Mouse (Mus musculus) kidney, adult 11 months (tissue): ENCODE data around the gene Ccdc151.
A peak's percentile ranks its signal among the peaks of the same experiment; 100 is the strongest.

Experiments
- DNase-seq: peaks from one replicate; pipeline ENCODE4 v3.0.0; 2022

Gene Ccdc151

DNA sequence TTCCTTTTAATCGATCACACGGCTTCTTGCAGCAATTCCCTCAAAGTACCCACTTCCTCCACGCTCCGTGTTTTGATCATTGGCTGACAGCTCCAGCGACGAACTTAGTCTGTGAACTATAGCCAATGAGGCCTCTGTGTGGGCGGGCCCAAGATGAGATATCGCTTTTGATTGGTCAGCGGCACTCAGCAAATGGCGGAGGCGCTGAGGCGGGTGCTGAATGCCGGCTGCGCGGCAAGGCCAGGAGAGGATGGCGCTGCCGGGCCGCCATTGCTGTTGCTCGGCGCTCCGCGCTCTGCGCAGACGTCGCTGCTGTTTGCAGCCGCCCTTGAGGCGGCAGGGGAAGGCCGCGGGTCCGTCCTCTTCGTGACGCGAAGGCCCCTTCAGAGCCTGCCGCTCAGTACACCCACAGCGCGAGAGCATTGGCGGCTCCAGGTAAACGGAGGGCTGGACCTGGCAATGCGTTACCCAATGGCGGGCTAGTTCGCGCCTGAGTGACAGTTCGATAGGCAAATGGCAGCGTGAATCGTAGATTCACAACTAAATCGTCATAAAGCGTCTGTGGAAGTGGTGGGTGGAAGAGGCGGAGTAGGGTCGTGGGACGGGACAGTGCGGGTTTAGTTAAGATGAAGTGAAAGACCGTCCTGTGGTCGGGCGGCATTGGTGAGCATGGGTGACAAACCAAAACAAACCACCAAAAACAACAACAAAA, 46.7 kb downstream of the Ccdc151 start, which contains the start of gene Swsap1:
Gene Swsap1, plus strand, starts transcription at position 186 of the 712 bp plus-strand sequence.
- peak; percentile 99 for DNase-seq

GRCm38 (mm10) chr9:21955225-21955569, 47.2 kb downstream of the Ccdc151 start:
- no peak for DNase-seq

- DNase-seq: no peak
These were observed 47.8 kb downstream of the Ccdc151 start for GRCm38 (mm10) chr9:21954635-21955034.

DNA sequence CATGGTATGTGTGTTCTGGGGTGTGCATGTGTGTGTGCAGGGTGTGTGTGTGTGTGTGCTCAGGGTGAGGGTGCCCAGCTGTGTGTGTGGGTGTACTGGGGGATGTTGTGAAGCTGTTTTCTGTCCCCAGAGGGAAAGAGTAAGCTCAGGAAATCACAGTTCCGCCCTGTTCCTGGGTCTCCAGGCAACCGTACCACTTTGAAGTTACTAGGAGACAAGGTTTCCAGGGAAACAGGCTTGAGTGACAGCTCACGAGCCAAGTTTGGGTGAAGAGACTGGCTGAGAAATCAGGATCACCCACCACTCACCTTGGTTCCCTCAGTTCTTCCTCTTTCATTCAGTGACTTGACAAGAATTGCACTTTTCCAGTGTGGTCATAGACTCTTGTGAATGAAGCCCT, 48.8 kb downstream of the Ccdc151 start:
- DNase-seq: no peak

DNA sequence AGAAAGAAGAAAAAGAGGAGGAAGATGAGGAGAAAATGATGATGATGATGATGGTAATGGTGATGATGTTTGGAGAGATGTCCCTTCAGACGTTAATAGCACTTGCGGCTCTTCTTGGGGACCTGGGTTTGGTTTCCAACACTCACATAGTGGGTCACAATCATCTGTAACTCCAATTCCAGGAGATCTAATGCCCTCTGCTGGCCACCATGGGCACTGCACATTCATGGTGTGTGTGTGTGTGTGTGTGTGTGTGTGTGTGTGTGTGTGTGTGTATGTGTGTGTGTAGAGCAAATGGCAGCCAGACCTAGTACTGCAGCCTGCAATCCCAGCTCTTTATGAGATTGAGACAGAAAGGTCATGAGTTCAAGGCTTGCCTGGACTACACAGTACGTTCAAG, 50.5 kb downstream of the Ccdc151 start:
- DNase-seq: no peak

DNA sequence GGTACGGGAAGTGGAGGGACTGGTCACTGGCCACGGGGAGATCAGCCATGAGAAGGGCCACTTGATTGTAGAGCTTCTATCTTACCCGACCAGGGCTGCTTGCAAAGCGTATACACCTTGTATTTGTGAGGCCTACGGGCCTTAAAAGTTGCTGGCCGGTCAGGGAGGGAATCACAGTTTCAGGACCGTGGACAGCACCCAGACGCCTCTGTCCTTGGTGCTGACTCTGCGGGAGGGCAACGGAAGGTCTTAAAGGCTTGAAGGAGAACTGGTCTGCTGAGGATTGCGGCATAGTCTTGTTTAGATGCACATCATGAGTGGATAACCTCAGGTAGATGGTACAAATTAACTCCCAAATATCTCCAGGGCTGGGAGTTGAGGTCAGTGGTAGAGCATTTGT, 52.1 kb downstream of the Ccdc151 start:
- DNase-seq: no peak

DNA sequence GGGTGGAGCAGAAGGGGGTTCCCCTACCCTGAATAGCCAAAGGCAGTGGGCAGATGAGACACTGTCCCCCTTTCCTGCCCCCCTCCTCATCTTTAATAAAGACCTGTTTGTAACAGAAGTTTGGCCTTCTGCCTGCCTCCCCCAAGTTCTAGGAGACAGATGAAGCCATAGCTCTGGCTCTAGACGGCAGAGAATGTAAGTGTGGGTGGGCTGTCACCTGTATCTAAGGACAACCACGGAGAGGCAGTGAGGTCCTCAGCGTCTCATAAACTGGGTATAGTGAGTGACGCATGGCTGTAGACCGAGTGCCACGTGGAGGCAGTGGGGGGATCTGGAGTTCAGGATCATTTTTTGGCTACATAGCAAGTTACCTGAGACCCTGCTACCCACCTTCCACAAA, 53.6 kb downstream of the Ccdc151 start:
- DNase-seq: no peak

GRCm38 (mm10) chr9:21948146-21948545, 54.3 kb downstream of the Ccdc151 start:
- no peak for DNase-seq

DNA sequence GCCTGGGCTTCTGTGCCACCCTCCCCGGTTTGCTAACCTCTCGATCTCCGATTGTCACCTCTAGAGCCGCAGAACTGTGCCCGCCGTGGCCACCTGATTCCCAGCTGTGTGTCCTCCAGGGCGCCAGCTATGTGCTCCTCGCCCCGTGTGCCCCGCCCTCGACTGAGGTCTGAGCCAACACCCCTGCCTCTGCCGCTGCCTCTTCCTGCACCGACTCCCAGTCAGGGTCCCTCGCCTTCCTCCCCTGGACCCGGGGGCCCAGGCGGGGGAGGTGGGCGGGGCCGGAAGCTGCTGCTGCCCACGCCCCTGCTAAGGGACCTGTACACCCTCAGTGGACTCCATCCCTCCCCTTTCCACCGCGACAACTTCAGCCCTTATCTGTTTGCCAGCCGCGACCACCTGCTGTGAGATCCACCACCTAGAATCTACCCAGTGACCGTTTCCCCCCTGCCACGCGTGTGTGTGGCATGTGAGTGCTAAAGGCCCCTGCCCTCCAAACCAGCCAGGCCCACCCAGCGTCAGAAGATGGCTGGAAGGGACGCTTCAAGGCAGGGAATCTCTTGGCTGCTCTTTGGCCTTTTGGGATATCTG, 54.8 kb downstream of the Ccdc151 start:
- no peak for DNase-seq

GRCm38 (mm10) chr9:21944267-21944666, 58.2 kb downstream of the Ccdc151 start:
- no peak for DNase-seq

- DNase-seq: no peak
These were observed 58.8 kb downstream of the Ccdc151 start for GRCm38 (mm10) chr9:21943638-21944037.

DNA sequence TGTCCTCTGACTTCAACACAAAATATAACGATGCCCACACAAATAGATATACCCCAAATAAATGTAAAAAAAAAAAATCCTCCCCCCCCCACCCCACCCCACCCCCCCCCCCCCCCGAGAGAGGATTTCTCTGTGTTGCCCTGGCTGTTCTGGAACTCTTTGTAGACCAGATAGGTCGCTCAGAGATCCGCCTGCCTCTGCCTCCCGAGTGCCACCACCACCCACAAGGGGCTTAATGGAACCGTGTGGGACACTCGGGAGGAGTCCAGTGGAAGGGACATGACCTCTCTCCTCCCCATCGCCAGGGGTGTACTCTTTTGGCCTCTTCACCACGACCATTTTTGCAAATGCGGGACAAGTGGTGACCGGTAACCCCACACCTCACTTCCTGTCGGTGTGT, 59.4 kb downstream of the Ccdc151 start:
- no peak for DNase-seq
